Mouse (Mus musculus) pancreas, adult 10 weeks (tissue): ENCODE measurements around the gene Abhd12b. TPM values are rescaled to one million over a fixed set of nuclear protein-coding genes. Genes with fewer than 3 reads are reported as not detected.

ENCODE experiments used
- polyA plus RNA-seq: library from polyadenylated mRNA; stranded (reverse); fragments of 350-450 nt; fragmentation: Illumina TruSeq; extraction: RNeasy Lipid Tissue Mini Kit (QIAGEN cat#74804); gene quantifications from one replicate; pipeline ENCODE4 v1.2.3, GENCODE M21; 2015; ENCODE audit warnings: low read depth, low replicate concordance; ENCODE audit not compliant: insufficient read depth

Abhd12b gene
- not detected for polyA plus RNA-seq

GRCm38 (mm10) chr12:70153842-70154241 lies at the start of gene Abhd12b:
Abhd12b (plus strand) TSS chr12:70154142.

GRCm38 (mm10) chr12:70113351-70113750 lies 40.6 kb upstream of the Abhd12b start, which contains the start of gene Nin:
Nin (minus strand) TSS chr12:70113717.

GRCm38 (mm10) chr12:70231294-70231693 lies 77.4 kb downstream of the Abhd12b start, which contains the start of gene Pygl:
Pygl (minus strand) TSS chr12:70231488.

Other genes with a start within 250 kb of the Abhd12b start
- 9.3 TPM for gene Sav1, start 167.1 kb upstream of the Abhd12b start, polyA plus RNA-seq
- gene Nin, start 40.4 kb upstream of the Abhd12b start, polyA plus RNA-seq, result 1.6 TPM
- gene Pygl, start 77.3 kb downstream of the Abhd12b start, polyA plus RNA-seq, result 5.4 TPM
- gene Trim9, start 193.5 kb downstream of the Abhd12b start, polyA plus RNA-seq, result 0.59 TPM